Mouse (Mus musculus): ENCODE measurements around the gene Vmac.
A peak's percentile ranks its signal among the peaks of the same experiment; 100 is the strongest.

Gene Vmac

DNA sequence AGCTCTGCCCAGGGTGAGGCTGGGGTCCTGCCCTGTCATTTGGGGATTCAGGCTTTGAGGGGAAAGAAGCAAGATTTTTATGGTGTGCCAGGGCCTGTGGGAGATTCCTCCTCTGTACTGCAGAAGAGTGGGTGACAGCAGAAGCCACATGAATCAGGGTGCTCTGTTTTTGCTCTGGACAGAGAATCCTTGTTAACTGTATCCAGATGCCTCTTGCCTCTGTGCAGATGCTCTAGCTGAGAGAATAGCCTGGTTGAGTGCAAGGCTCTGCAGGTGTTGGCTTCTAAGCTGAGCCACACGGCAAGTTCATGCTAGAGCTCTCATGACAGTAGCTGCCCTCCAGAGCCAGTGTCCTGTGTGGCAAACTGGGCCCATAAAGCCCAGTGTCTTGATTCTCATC is 24.4 kb downstream of the Vmac start:
- ATAC-seq (ENCODE audit: insufficient number of reproducible peaks, low FRiP score, low TSS enrichment): no peak

DNA sequence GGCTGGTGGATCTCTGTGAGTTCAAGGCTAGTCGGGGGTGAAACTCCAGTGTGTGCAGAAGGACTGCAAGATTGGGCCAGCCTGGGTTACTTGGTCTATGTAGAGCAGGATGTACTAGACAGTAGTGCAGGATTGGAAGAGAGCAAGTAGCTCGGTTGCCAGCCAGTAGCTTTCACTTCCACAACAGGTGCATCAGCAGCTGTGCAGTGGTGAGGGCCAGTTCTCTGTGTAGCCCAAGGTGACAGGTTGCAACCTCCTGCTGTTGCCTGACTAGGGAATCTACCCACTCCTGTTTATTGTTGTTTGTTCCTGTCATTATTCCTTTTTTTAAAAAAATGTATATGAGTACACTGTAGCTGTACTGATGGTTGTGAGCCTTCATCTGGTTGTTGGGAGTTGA is 29.1 kb downstream of the Vmac start:
- no peak for ATAC-seq (ENCODE audit: insufficient number of reproducible peaks, low FRiP score, low TSS enrichment)

DNA sequence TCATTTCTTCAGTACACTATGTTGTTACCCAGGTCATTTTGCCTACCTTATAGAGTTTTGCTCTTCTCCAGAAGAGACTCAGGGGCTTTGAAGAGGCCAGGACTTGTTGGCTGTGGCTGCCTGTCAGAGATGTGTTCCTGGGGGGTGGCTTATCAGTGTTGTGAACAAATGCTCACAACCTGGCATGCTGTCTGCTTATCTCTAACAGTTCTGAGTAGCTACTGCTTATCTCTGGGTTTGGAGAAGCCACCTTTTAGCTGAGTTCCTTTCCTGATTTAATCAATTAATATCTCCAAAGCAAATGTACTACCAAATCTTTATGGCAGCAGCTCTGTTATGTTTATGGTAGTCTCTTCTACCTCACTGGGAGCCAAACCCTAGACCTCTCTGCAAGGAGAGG is 29.8 kb downstream of the Vmac start:
- no peak for ATAC-seq (ENCODE audit: insufficient number of reproducible peaks, low FRiP score, low TSS enrichment)

DNA sequence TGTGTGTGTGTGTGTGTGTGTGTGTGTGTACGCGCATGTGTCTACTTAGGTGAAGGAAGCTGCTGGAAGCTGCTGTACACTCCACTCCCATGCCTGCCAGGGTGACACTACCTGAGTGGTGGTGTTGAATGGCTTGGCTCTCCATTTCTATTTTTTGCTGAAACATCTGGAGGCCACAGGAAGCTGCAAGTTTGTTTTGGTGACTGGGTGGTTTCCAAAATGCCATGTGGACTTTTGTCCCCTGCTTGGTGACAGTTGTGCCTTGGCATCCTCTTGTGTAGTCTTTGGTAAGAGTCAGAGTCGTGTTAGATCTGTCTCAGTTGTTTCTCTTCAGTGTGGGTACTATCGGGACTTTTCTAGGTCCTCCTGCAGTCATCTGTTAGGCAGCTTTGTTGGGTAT is 31.0 kb downstream of the Vmac start:
- ATAC-seq (ENCODE audit: insufficient number of reproducible peaks, low FRiP score, low TSS enrichment): no peak

DNA sequence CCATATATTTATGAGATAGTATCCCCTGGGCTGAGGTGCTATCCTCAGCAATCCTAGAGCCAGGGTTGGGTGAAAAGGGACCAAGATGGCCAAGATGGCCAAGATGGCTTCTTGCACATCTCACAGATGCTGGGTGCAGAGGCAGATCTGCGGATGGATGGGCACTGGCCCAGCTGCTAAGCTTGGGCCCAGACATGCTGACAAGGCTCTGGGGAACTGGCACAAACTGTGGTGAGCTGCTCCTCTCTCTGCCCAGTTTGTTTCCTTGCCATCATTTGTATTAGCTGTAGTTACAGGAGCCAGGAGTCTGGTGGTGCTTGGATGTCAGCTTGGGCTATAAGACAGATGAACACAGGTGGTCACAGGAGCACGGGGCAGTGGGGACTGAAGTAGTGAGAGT is 33.2 kb downstream of the Vmac start:
- no peak for ATAC-seq (ENCODE audit: insufficient number of reproducible peaks, low FRiP score, low TSS enrichment)

DNA sequence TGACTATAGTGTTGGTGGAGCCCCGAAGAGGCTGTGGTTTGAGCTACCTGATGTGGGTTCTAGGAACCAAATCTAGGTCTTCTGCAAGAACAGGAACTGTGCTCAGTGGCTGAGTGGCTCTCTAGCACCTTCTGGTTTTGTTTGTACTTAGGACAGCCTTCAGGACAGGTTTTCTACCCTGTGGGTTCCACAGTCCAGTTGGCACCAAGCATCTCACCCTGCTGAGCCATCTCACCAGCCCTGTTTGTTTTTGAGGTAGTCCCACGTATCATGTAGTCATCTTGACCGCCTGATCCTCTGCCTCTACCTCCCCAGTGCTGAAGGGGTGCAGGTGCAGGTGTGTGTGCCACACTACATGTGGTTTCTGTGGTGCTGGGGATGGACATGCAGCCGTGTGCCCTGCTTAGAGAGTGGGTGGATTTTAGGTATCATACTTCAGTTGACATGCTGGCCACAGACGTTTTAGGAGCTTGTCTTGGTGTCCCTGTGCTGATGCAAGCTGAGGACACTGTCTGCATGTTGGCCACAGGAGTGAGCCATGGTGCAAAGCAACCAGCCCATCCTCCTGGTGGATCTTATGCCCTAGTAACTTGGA is 34.2 kb downstream of the Vmac start:
- no peak for ATAC-seq (ENCODE audit: insufficient number of reproducible peaks, low FRiP score, low TSS enrichment)

DNA sequence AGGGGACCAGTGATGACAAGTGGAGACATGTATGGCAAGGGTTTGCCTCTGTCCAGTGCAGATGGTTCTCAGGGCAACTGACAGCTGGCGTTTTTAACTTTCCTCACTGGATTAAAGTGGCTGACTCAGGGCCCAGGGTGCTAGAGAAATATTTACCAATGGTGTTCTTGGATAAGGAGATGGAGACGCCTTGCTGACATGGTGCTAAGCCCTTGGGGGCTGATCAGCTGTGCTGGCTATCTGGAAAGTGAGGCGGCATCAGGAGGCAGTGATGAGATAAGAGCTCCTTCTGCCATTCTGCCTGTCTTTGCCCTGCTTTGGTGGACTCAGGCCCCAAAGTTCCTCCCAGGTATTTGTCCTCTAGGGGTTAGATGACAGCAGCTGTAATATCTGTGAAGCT is 34.9 kb downstream of the Vmac start:
- ATAC-seq (ENCODE audit: insufficient number of reproducible peaks, low FRiP score, low TSS enrichment): no peak

DNA sequence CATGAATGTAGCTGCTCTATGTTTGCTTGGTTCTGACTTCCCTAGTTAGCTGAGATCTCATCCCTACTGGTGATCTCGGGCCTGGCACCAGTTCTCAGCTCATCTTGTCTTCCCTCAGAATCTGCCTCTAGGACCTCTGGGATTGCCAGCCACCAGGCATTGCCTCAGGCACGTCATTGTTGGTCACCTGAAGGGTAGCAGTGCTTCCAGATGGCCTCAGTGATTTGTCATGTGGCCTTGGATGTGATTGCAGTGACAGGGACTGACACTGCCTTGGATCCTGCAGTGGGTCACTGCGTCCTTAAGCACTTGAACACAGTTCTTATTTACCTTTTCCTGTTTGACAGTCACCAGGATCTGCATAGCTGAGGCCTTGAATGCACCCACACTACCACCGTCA is 36.0 kb downstream of the Vmac start:
- ATAC-seq (ENCODE audit: insufficient number of reproducible peaks, low FRiP score, low TSS enrichment): no peak

DNA sequence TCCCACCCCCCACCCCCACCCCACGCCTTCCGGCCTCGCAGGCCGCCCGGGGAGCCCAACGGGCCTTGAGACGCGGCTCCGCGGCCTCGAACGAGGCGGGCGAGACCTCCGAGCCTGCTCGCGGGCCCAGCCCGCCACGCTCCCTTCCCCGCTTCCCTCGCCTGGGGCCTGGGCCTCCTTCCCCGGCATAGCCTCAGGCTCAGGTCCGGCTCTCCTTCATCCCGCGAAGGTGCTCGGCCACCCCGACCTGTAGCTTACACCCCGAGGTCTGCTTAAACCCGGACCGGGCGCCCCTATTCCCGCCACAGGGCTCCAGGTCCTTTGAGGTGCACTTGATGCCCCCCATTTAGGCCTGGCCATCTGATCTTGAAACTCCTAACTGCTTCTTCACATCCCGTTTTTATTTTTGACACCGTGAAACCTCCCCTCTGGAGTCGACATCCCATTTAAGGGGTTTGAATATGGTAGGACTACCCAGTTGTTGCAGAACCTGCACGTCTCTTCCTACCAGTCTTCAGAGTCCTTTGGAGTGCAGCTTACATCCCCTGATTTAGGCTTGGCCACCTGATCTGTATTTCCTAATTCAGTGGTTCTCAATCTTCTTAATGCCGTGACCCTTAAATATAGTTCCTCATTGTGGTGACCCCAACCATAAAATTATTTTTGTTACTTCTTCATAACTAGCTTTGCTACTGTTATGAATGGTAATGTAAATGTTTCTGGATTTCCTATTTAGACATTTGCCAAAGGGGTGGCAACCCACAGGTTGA is 44.0 kb downstream of the Vmac start:
- ATAC-seq (ENCODE audit: insufficient number of reproducible peaks, low FRiP score, low TSS enrichment): peak; percentile 9; the same call in 1 of the 2 replicates

DNA sequence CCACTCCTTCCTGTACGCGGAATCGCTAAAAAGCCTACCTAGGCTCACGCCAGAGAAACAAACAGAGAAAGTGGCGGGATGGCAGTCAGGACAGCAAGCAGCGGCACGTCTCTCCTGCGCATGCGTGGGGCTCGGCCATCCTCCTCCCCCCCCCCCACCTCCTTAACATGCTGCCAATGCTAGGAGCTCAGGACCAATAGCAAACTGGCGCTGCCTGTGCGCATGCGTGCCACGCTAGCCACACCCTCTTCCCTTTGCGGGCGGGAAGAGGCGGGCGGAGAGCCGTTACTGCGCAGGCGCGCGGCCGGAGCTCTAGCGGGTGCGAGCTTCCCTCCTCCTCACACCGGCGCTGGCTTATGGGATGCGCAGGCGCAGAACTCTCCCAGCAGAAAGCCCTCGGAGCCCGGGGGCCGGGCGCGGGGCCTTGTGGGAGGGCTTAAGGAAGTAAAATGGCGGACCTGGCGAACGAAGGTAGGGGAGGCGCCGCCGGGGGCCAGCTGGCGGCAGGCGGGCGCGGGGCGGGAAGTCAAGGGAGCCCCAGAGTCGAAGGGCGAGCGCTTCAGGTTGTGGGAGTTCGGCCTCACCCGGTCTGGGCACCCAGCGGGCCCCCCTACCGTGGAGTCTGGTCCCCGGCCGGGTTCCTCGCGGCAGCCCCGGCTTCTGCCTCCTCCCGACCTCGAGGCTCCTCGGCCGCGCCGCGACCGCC is 44.7 kb downstream of the Vmac start, which contains the start of gene Ranbp3:
Gene Ranbp3, plus strand, starts transcription at position 354 of the 706 bp plus-strand sequence.
- ATAC-seq (ENCODE audit: insufficient number of reproducible peaks, low FRiP score, low TSS enrichment): peak; percentile 81

DNA sequence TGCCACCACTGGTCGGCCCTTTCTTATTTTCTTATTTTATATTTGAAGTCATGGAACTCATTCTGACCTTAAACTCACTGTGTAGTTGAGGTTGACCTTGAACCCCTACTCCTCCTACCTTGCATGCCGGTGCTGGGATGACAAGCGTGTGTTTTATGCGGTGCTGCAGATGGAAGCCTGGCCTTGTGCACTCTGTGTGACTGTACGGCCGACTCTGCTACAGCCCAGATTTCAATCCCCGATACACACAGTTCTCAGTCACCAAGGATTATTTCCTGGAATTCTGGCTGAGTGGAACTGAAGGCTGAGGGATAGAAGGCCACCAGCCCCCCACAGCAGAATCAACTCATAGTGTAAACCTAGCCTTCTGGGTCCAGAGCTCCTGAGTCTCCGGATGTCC is 48.1 kb downstream of the Vmac start:
- no peak for ATAC-seq (ENCODE audit: insufficient number of reproducible peaks, low FRiP score, low TSS enrichment)

DNA sequence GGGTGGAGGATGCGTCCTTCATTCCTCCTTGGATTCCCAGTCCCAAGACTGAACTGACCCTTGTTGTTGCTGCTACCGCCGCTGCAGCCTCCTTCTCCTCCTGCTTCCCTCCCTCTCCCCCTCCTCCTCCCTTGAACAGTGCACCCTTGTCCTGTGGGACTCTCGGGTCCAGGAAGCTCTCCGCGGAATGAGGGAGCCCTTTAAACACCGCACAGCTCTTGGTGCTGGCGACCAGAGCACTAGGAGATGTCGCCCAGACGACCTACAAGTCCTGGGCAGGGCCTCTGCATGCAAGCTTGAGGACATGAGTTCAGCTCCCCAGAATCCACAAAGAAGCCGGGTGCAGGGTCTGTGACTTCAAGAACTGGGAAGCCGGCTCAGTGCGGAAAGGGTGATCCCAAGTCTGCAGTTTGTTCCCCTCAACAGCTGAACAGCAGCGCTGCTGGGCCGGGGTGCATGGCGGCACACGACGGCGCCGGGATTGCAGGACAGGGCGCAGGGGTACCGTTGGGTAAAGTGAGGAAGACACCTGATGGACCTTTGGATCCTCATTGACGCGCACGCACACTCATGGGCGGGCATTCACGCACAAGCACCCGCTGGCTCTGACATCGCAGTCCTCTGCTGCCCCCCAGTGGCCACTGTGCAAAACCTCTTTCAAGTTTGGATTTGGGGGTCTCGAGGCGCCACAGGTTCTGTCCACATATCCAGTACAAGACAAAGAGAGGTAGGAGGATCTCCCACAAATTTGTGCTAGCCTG is 49.3 kb downstream of the Vmac start:
- ATAC-seq (ENCODE audit: insufficient number of reproducible peaks, low FRiP score, low TSS enrichment): 0 out of 2 replicates have a peak, but pooled peaks have one; percentile 29

DNA sequence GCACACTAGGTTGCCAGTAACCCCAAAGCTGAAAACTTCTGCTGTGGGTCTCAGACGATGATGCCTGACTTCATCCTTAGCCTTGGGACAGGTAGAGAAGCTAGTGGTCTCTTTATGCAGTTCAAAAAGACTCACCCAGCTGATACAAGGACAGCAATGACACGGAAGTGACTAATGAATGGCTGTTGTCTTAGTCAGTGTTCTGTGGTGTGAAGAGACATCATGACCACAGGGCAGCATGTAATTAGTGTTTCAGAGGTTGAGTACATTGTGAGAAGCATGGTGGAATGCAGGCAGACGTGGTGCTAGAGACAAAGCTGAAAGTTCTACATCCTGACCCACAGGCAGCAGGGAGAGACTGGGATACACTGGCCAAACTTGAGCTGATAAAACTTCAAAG is 50.2 kb downstream of the Vmac start:
- ATAC-seq (ENCODE audit: insufficient number of reproducible peaks, low FRiP score, low TSS enrichment): no peak

DNA sequence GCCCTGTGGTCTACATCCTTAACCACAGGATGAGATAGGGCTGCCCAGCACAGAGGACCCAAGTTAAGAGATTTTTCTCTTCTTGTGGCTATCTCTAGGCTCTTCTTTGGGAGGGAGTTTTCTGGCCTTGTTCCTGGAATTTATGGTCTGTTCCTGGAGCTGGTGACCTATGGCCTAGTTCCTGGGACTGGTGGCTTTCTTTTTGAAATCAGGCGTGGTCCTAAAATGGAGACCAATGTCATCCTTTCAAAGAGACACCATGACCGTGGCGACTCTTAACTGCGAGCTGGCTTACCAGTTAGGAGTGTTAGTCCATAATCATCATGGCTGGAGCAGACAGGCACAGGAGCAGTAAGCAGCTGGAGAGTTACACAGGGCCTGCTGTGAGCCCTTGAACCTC is 51.4 kb downstream of the Vmac start:
- ATAC-seq (ENCODE audit: insufficient number of reproducible peaks, low FRiP score, low TSS enrichment): no peak

DNA sequence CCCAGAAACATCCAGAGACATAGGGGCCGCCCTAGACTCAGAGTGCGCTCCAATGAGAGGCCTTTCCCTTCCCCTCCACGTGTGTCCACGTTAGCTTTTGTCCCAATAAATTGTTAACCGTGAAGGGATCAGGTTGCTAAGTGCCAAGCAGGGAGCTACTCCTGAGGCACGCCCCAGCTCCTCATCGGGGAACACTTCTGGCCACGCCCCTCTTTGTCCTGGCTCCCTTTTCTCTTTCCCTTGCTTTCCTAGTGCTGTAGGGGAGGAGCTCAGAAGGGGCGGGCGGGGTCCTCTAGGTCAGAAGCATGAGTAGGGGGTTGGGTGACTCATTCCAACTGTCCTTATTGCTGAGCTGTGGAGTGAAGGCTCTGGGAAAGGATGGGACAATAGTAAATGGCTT is 53.5 kb downstream of the Vmac start:
- ATAC-seq (ENCODE audit: insufficient number of reproducible peaks, low FRiP score, low TSS enrichment): no peak

All from cerebellum, adult (tissue).